Mouse (Mus musculus) frontal cortex, adult (tissue): Measurements from ENCODE around the gene Gmfb.

Experiments
- ATAC-seq: cut with Nextera tagmentation; 2 replicates; pipeline ENCODE4 v1.9.2; 2017; ENCODE audit warnings: mild to moderate bottlenecking, moderate library complexity, mixed read lengths; ENCODE audit not compliant: low TSS enrichment

Gene Gmfb

GRCm38 (mm10) chr14:46803259-46803658 is 18.8 kb downstream of the Gmfb start:
- ATAC-seq = no peak

DNA sequence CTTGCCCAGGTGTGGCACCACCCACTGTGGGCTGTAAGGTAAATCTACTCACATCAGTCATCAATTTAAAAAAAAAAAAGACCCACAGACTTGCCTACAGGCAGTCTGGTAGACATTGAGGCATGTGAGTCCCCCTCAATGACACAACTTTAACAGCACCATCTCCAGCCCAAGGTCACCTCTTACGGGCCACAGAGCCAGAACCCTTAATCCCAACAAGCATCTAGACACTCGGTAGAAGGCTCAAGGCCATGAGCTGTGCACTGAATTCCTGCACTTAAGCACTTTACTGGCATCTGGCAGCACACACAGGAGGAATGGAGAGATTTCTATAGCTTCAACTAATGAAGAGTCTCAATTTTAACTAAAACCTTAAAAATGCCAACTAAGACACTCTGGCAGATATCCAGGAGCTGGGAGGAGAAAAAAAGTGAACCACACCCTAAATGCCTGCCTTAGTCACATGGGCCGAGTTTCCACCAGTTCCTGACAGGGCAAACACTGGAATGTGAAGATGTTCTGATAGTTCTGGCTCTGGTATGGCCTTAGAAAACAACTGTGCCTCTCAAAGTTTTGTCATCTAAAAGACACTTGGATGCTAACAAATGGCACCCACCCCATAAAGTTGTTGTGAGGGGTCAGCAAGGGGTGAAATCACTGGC is 21.2 kb downstream of the Gmfb start:
- no peak for ATAC-seq

DNA sequence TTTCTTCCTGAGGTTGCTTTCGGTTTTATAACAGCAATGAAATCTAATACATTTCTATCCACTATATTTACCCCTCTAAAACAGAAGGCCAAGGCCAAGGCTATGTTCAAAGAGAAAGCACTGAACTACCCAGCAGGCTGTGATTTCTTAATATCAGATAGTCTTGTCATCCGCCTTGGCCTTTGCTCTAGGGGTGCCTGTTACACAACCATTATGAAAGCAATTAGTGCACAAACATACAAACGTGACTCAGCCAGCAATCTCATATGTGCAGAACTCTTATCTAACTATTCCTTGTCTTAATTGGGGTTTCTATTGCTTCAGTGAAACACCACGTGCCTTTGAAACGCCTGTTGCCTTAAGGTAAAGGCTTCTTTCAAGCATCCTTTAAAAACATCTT is 27.9 kb downstream of the Gmfb start:
- ATAC-seq = no peak

GRCm38 (mm10) chr14:46790723-46791122 is 31.3 kb downstream of the Gmfb start:
- ATAC-seq = no peak

DNA sequence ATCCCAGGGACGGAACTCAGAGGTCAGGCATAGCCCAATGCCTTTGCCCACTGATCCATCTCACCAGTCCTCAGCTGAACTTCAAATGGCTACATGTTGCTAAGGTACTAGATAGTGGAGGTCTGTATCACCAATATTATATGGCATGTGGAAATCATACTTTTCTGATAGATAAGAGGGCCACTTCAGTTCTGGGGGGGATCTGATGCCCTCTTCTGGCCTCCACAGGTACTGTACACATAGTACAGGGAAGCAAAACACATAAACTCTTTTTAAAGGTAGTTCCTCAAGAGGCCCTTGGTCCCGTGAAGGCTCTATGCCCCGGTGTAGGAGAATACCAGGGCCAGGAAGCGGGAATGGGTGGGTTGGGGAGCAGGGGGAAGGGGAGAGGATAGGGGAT is 31.7 kb downstream of the Gmfb start:
- no peak for ATAC-seq

DNA sequence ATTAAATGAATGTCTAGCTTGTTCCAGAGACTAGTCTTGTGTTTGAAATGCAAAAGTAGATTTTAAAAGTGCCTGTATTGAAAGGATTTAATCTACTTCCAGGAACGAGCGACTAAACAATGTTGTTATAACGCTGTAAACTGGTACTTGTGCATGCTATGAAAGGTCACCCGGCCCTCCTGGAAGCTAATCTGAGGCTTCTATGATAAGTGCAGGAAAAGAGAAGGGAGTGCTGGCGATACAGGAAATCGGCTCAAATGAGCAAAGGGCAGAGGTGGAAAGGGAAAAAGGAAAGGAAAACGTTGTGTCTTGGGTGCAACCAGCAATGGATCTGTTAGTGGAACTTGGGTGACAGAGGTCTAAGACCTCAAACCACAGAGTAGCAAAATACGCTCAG is 33.5 kb downstream of the Gmfb start:
- peak; percentile 19; the same call in 1 of the 2 replicates for ATAC-seq

- peak; percentile 98 for ATAC-seq
Measured at GRCm38 (mm10) chr14:46787787-46788504, 34.1 kb downstream of the Gmfb start, which contains the start of gene Cnih1. Cnih1 (minus strand) TSS chr14:46788411.

DNA sequence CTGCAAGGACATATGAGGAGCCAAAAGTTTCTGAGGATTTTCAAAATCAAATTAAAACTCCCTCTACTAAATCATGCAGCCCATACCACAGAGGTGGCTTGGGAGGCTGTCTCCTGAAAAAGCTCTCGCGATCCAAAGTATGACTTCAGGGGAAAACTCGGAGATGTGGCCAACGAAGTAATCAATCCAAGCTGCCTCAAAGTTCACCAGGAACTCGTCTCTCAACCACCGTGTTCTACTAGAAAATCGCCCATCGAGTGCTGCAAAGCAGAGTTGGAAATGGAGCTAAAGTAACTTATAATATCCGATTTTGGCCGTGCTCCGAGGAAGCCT is 34.6 kb downstream of the Gmfb start:
- peak; percentile 15 for ATAC-seq

- ATAC-seq = no peak
Measured at GRCm38 (mm10) chr14:46785247-46785646, 36.8 kb downstream of the Gmfb start.

- ATAC-seq = no peak
Measured at GRCm38 (mm10) chr14:46783327-46783926, 38.6 kb downstream of the Gmfb start.

GRCm38 (mm10) chr14:46782187-46782828 is 39.7 kb downstream of the Gmfb start:
- ATAC-seq = no peak

GRCm38 (mm10) chr14:46781086-46781485 is 41.0 kb downstream of the Gmfb start:
- ATAC-seq = no peak

GRCm38 (mm10) chr14:46779217-46779616 is 42.8 kb downstream of the Gmfb start:
- no peak for ATAC-seq

DNA sequence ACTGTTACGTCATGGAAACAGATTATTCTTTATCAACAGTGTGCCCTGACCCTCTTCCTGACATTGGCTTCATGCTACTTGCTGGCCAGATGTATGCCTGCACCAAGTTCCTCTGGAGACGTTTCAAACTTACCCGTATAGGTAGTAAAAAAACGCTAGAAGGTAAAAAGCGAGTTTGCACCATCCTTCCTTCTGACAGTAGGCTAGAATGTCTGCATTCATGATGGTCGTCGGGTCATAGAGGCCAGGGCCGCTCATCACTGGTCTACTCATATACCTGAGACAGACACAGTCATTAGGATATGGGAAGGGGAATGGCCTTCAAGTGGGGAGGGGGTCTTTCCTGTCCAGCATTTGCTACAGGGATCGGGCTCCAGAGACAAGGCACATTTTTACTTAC is 43.3 kb downstream of the Gmfb start:
- no peak for ATAC-seq

DNA sequence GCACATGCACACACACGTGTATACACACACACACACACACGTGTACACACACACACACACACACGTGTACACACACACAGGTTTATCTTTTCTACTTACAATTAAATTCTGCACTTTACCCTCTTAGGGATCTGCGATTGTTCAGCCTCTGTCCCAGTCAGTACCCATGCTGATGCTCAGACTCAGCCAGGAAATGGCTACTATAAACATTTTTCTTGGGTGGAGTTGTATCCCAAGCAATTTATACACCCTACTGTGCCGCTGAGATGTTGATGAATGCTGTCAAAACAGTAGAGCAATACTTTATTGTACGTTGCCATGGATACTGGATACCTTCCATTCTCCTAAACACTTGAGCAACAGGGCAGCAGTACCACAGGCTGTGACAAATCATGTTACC is 52.0 kb downstream of the Gmfb start:
- no peak for ATAC-seq

GRCm38 (mm10) chr14:46767116-46767515 is 54.9 kb downstream of the Gmfb start:
- 0 out of 2 replicates have a peak, but pooled peaks have one; percentile 33 for ATAC-seq

DNA sequence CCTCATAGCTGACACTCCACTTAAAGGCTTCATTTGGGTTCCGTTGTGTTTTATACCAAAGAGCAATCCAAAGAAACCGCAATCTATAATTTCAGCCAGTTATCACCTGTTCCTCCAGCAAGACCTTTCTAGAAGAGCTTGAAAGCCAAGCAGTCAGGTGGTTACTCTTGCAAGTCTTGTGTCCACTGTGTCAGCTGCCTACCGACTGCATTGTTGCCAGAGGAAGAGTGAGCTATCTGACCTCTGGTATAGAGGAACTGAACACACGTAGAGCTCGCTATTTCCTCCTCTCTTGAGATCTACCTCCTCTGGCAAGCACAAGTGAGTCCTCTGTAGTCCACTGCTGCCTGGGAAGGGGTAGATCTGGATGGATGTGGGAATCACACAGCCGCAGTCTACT is 60.9 kb downstream of the Gmfb start:
- ATAC-seq = no peak

GRCm38 (mm10) chr14:46760355-46761029 is 61.5 kb downstream of the Gmfb start, which contains the start of gene Cdkn3:
Cdkn3 (plus strand) TSS chr14:46760541.
- ATAC-seq = peak; percentile 99

DNA sequence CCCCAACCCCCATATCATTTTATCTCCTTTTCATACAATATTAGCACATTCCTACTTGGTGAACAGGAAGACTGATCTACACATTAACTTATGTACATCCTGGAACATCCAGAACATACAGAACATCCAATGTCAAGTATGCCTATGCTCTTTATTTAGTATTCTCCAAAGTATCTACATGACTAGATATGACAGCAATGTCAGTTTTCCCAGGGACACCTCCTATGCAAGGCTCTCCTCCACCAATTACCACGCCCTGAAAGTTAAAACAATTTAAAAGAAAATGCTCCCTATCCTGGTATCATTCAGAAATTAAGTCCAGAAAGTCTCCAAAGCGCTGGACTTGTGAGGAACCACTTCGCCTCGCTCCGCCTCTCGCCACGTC is 62.1 kb downstream of the Gmfb start:
- no peak for ATAC-seq
